Mouse (Mus musculus): ENCODE results near the gene Capn13. TPM values are rescaled to one million over a fixed set of nuclear protein-coding genes. Genes with fewer than 3 reads are reported as not detected.
A peak's percentile ranks its signal among the peaks of the same experiment; 100 is the strongest.
"Not testable (repeated sequence)": the region's sequence is repeated elsewhere in the genome, so short reads cannot be mapped to it uniquely, and the experiment has no call there.

Gene Capn13
- polyA plus RNA-seq, 1 experiment = 0.10 TPM

DNA sequence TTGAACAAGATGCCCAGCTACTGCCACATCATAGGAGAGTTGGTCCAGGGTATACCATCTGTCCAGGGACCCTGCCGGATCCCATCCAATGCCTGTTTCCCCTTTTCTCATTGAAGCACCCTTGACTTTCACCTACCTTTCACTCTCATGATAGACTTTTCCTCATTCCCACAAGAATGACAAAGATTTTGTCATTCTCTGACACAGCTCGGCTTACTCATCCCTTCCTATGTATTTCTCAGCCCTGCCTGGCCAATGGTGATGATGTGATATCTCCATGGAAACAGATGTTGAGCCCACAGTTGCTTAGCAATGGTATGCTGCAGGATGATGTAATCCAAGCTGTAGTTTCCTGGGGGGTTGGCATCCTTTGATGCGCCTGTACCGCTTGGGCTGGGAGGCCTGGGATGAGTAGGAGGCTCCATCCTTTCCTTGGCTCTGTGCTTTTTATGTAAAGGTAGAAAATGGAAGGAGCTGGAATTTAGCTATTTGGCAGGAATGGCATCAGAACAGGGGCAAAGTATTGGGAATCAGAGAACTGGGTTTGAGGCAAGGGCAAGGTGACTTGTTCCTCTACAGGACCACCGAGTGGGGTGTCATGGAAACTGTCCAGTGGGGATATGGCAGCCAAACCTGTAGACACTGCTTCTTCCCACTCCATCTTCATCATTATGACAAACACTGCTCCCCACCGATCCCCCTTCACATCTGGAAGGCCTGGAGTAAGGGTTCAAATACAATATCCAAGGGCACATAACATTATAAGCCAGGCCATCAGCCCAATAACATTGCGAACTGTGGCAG, 128.7 kb downstream of the Capn13 start:
- H3K4me1 ChIP-seq (ENCODE audit: control insufficient read depth, insufficient read depth, low read length) = peaks cover 10% of the 10 kb centered on the region
- DNase-seq = no peak
- H3K27me3 ChIP-seq (ENCODE audit: control insufficient read depth, insufficient read depth, low read length) = no peaks in the 10 kb centered on the region
- H3K4me3 ChIP-seq (replicated peaks; ENCODE audit: insufficient read depth, low read depth, low read length) = no peak overlapping the region
- WGBS = 85% methylated on average over 7 of the region's 7 CpGs
- TF ChIP-seq POLR2A (IDR thresholded peaks at IDR 0.05; ENCODE audit: borderline replicate concordance, insufficient read depth, low read length) = no peak
- no peak for TF ChIP-seq CTCF (IDR thresholded peaks at IDR 0.05; ENCODE audit: borderline replicate concordance, insufficient read depth, low read depth, low read length)
- no peak overlapping the region for H3K27ac ChIP-seq (ENCODE audit: insufficient read depth, low read length)

DNA sequence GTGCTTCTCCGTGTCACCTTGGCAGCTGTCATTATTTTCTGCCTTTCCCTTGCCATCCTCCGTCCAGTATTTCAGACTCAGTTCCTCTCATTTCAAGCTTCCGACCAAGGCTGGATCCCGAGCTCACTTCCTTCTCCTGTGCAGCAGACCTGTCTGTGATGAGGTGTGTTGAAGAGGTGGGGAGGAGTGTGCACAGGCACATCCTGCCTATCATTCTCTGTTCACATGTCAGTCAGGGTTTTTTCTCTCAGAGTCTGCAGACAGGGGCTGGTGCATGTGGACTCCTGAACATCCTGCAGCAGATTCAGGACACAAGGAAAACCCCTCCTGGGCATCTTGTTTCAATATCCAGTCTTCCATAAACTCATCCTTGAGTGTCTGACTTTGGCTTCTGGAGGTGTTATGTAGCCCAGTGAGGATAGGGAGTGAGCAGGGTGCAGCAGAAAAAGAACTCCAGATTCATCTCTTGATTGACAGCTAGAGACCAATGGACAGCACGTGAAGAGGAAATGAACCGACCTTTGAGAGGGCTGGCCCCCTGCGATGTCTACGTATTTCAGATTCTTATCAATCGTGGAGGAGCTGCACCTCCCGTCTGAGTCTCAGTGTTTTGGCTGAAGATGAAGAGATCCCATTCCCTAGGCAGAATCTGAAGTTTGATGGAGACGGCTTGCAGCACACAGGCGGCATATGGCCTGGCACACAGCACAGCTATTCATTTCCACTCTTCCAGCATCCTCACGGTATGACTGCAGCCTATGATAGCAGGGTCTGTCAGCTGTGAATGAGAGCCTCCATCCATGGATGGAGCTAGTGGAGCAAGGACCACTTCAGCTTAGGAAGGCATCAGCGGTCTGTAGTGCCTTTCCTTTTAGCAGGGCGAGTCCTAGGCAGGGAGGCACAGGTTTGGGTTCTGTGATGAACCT, 129.5 kb downstream of the Capn13 start:
- TF ChIP-seq CTCF (IDR thresholded peaks at IDR 0.05; ENCODE audit: borderline replicate concordance, insufficient read depth, low read depth, low read length) (no peak), POLR2A (IDR thresholded peaks at IDR 0.05; ENCODE audit: borderline replicate concordance, insufficient read depth, low read length) (no peak)
- Histone ChIP-seq H3K27me3 (ENCODE audit: control insufficient read depth, insufficient read depth, low read length) (no peaks in the 10 kb centered on the region), H3K4me1 (ENCODE audit: control insufficient read depth, insufficient read depth, low read length) (peaks cover 10% of the 10 kb centered on the region), H3K4me3 (replicated peaks; ENCODE audit: insufficient read depth, low read depth, low read length) (no peak overlapping the region), H3K27ac (ENCODE audit: insufficient read depth, low read length) (no peak overlapping the region)
- DNase-seq = peak; percentile 19 to 28
- 28% methylated on average over 15 of the region's 15 CpGs for WGBS

DNA sequence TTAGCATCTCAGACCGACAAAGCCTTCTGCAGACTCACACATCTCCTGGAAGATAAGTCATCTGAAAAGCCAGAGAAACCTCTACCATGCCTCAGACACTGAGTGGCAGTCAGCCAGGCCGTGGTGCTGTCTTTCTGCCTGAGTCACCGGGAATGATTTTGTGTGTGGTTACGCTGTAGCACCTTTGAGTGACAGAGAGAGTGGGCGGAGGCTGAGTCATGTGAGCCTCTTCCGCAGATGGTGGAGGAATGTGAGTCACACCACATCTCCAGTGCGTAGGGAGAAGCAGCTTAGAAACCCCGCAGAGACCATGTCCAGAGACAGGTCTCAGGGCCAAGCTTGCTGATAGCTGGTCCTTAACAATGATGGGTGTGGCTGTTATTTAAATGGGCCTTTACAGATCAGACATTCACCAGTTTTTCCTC, 137.6 kb downstream of the Capn13 start:
- H3K27me3 ChIP-seq (ENCODE audit: control insufficient read depth, insufficient read depth, low read length) = no peaks in the 10 kb centered on the region
- no peak for DNase-seq
- TF ChIP-seq POLR2A (IDR thresholded peaks at IDR 0.05; ENCODE audit: borderline replicate concordance, insufficient read depth, low read length) = no peak
- H3K4me3 ChIP-seq (replicated peaks; ENCODE audit: insufficient read depth, low read depth, low read length) = no peak overlapping the region
- H3K27ac ChIP-seq (ENCODE audit: insufficient read depth, low read length) = no peak overlapping the region
- H3K4me1 ChIP-seq (ENCODE audit: control insufficient read depth, insufficient read depth, low read length) = no peaks in the 10 kb centered on the region
- 66% methylated on average over 8 of the region's 8 CpGs for WGBS

DNA sequence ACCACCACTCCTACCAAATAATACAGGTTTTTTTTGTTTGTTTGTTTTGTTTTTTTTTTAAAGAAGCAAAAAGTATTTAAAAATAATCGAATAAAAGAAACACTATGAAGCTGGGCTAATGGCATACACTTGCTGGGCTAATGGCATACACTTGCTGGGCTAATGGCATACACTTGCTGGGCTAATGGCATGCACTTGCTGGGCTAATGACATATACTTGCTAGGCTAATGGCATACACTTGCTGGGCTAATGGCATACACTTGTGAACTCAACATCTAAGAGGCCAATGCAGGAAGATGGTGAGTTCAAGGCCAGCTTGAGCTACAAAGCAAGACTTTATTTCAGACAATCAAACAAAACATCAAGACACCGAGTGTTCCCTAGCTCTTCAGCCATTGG, 138.1 kb downstream of the Capn13 start:
- WGBS = 86% methylated on average over 2 of the region's 2 CpGs
- H3K27ac ChIP-seq (ENCODE audit: insufficient read depth, low read length) = no peak overlapping the region

GRCm38 (mm10) chr17:73259258-73259657, 141.4 kb downstream of the Capn13 start:
- H3K4me3 ChIP-seq (replicated peaks; ENCODE audit: insufficient read depth, low read depth, low read length); H3K27me3 ChIP-seq (ENCODE audit: control insufficient read depth, insufficient read depth, low read length); DNase-seq; H3K27ac ChIP-seq (ENCODE audit: insufficient read depth, low read length); H3K4me1 ChIP-seq (ENCODE audit: control insufficient read depth, insufficient read depth, low read length): not testable (repeated sequence)
- 97% methylated on average over 5 of the region's 5 CpGs for WGBS

More for the DNA sequence above, 138.1 kb downstream of the Capn13 start:
- no peak overlapping the region for H3K4me3 ChIP-seq (replicated peaks; ENCODE audit: insufficient read depth, low read depth, low read length)
- no peaks in the 10 kb centered on the region for H3K27me3 ChIP-seq (ENCODE audit: control insufficient read depth, insufficient read depth, low read length)
- no peaks in the 10 kb centered on the region for H3K4me1 ChIP-seq (ENCODE audit: control insufficient read depth, insufficient read depth, low read length)
- no peak for DNase-seq
- TF ChIP-seq CTCF (IDR thresholded peaks at IDR 0.05; ENCODE audit: borderline replicate concordance, insufficient read depth, low read depth, low read length) = no peak
- TF ChIP-seq POLR2A (IDR thresholded peaks at IDR 0.05; ENCODE audit: borderline replicate concordance, insufficient read depth, low read length) = no peak

GRCm38 (mm10) chr17:73258620-73259019, 142.0 kb downstream of the Capn13 start:
- Histone ChIP-seq H3K4me3 (replicated peaks; ENCODE audit: insufficient read depth, low read depth, low read length) (no peak overlapping the region), H3K4me1 (ENCODE audit: control insufficient read depth, insufficient read depth, low read length) (no peaks in the 10 kb centered on the region), H3K27ac (ENCODE audit: insufficient read depth, low read length) (no peak overlapping the region), H3K27me3 (ENCODE audit: control insufficient read depth, insufficient read depth, low read length) (no peaks in the 10 kb centered on the region)
- TF ChIP-seq CTCF (IDR thresholded peaks at IDR 0.05; ENCODE audit: borderline replicate concordance, insufficient read depth, low read depth, low read length) (no peak), POLR2A (IDR thresholded peaks at IDR 0.05; ENCODE audit: borderline replicate concordance, insufficient read depth, low read length) (no peak)
- DNase-seq = no peak
- 58% methylated on average over 12 of the region's 12 CpGs for WGBS

Measured in cerebellum, adult 2 months (tissue).